Mouse (Mus musculus) adrenal gland, adult 8-10 months (tissue): ENCODE data around the gene Tff2. TPM values are rescaled to one million over a fixed set of nuclear protein-coding genes. Genes with fewer than 3 reads are reported as not detected.

Experiments used
- DNase-seq: peaks from one replicate; pipeline ENCODE4 v3.0.0; 2022
- total RNA-seq, 4 experiments: library from RNA; stranded (reverse); gene quantifications; 2 replicates each; pipeline ENCODE4 v1.2.4; 2022

Tff2 gene
- total RNA-seq, 4 experiments from 2014 or later = not detected

DNA sequence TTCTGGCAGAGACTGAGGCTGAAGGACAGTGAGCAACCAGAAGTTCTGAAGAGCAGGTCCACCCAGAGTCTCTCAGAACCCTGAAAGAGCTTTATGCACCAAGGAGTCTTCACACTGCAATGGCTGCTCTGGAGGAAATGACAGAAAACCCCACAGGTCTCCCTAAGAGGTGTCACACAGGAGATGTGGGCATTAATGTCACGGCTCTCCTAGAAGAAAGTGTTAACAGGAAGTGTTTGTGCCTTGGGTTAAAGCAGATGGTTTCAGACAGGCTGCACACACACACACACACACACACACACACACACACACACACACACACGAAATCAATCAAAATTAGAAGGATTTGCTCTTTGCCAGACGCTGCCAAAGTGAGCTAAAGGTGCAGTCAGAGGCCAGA is 7.8 kb downstream of the Tff2 start:
- no peak for DNase-seq

DNA sequence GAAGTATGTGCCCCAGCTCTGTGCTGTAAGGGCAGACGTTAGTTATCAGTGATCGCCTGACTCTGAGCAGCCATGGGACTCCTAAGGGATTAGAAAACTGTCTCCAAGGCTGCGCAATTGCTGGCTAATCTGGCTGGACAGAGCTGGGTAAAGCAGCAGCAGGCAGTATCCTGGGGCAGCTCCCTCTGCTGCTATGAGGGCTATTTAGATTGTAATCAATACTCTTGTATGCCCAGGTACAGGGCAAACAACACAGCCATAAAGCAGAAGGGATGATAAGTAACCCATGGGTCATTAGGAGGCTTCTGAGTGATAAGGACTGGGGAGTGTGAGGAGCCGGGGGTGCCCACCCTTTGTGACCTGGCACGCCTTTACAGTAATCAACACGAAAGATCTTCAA is 9.2 kb downstream of the Tff2 start:
- no peak for DNase-seq

DNA sequence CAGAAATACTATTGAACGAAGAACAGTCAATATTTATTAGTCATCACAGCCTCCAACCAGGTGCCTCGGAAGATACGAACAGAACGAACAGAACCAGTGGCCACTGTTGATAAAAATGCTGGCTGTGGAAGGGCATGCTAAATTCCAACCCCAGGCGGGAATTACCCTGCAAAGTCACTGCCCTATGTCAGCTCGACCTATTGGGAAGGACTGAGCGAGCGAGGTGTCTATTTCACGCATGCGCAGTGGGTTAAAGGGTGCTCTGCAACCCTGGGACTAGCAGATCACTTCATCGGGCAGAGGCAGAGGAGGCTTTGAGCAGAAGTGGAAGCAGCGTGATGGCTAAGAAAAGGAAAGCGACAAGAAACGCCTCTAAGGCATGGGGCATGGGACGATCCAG is 10.3 kb downstream of the Tff2 start:
- DNase-seq = no peak

DNA sequence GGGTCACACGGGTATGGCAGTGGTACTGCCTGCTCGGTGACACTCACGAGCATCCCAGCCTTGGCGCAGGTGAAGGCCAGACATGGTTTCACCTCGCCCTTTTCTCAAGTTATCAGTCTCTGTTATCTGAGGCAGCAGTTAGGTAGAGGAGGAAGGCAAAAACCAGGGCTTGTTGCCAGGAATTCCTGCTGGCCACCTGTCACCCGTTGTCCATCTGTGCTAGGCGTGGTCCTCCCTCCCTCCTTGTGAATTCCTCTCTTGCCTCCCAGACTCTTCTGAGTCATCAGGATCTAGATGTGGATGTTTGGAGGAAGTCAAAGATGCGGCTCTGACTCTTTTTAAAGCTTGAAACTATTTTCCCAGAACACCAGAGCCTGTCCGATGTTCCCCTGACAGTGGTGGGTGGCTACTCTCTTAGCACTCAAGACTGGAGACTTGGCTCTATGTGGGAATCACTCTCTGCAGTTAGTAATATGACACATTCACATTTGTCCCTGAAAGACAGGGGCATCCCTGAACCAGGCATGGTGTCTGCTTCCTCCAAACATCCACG is 12.7 kb downstream of the Tff2 start:
- DNase-seq = no peak

DNA sequence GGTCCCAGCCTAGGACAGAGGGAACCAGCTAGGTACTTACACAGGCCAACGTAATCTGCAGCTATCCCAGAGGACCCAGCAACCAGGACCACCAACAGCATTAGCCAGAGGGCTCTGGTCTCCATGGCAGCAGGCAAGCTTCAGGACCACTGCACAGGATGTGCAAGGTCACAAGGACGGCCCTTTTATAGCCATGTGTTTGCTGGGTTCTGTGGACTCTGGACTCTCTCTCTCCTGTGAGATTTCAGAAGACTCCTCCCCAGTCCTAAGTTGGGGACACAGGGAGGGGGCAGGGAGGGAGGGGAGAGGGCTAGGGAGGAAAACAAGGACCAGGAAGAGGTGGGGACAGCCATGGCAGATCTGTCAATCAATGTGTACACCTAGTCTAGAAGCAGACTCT is 14.6 kb downstream of the Tff2 start, which contains the start of gene Tff3:
TSS of gene Tff3 (minus strand) at position 195 of the 400 bp plus-strand sequence.
- no peak for DNase-seq

DNA sequence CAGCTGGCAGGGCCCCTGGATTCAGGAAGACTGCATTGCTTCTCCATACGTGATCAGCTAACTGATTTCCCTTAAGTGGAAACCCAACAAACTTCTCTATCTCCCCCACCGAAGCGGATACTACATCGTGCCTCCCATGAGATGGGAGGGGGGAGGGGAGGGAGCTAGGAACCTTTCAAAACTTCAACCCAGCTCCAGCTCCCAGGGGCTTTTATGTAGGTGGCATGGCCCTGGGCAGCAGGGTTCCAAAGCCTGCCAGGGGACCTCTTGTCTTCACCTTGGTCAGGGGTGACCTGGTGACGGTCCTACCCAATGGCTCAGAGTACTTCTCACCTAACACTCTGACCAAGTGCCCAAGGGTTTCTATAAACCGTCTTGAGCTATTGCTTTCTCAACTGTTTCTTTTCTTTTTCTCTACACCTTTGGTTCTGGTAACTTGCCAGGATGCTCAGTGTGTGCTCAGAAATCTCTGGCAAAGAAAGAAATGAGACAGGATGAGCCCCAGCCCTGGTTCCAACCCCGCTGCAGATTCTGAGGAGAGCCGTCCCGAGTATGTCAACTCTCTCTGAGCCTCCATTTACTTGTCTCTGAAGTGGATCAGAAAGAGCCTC is 15.3 kb downstream of the Tff2 start:
- DNase-seq = no peak

DNA sequence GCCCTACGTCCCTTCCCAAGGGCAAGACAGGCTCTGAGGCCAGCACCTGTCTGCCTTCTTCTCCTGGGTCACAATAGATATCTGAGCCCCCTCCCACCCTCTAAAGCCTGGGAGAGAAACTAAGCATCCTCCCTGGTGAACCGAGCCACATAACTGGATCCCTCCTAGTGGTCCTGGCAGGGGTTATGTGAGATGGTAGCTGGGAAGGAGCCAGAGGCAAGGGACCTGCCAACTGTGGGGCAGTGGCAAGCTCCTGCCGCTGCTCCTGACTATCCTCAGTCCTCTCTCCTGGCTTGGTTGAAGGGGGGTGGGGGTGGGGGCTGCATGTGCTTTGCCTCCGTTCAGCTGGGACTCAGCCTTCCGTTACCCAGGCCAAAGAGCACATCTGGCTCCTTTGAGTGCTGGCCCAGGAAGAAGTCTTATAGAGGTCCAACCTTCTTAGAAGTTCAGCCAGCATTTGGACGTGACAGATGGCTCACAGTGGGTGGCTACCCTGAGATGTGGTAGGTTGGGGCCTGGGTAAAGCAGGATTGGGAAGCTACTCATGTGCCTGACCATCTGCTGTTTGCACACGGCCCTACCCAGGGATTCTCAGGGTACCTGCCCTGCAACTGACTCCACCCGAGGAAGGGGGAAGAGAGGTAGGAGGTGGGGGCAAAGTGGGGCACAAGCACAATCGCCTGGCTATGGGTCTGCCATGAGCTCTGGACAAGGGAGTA is 18.4 kb downstream of the Tff2 start:
- DNase-seq = no peak

DNA sequence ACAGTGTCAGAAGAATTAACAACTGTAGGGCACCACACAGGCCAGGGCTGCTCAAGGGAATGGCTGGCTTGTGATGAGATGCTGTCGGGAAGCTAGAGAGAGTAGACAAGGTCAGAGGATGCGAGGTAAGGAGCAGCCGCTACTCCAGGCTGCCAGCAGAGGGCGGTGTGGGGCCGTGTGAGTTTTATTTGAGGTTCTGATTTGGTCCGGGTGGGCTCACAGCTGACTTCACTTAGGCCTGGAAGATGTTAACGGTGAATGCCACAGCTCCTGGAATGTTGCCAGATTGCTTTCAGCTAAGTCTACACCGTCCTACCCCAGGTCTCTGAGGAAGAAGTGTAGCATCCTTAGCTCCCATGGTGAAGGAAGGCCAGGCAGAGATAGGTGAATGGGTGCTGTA is 22.1 kb downstream of the Tff2 start:
- no peak for DNase-seq

DNA sequence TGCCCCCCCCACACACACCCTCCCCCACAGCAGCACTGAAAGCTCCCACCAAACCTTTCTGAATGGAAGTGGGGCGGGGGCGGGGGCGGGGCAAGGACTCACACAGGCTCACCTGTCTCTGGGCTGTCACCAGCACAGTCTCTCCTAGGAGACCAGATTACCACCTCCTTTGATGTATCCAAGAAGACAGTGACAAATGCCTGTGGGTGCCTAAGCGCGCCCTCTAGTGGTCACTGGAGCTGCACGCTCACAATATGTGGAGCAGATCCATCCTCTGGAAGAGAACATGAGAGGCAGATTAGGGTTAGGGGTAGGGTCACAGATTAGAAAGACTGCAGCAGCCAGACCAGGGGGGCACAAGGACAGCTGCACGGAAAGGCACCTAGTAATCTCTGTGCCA is 24.7 kb downstream of the Tff2 start:
- peak; percentile 41 for DNase-seq

DNA sequence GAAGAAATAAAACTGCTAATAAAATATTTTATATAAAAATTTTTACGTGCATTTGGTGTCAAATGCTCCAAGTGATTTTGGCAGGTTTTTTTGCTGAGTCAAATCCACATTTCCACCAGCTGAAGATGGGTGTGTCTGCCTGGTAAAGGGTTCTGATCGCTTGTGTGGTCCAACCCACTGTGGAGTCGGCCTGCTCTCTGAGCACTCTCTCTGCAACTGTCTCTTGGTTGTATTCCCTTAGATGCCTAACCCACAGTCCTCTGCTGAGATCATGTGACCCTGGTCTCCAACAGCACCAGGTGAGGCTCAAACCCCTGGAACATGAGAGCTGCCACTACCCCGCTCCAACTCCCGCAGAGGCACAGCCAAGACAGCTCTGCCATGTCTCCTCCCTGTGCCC is 26.1 kb downstream of the Tff2 start:
- no peak for DNase-seq

DNA sequence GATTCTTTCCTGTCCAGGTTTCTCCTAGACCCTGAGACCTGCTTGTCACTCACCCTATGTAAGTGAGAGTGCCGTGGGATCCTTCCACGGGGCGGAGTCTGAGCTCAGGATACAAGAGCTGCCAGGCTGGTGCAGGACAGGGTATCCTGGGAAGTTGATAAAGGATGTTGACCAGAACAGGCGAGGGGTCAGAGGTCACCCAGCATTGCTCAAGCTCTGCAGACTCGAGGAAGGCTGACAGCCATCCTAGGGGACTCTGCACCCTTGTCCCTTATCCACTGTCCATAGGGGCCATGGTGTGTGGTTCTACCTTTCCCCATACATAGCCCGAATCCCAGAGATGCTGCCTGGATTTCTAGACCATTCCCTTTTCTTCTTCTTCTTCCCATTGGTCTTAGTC is 28.0 kb downstream of the Tff2 start:
- DNase-seq = no peak

DNA sequence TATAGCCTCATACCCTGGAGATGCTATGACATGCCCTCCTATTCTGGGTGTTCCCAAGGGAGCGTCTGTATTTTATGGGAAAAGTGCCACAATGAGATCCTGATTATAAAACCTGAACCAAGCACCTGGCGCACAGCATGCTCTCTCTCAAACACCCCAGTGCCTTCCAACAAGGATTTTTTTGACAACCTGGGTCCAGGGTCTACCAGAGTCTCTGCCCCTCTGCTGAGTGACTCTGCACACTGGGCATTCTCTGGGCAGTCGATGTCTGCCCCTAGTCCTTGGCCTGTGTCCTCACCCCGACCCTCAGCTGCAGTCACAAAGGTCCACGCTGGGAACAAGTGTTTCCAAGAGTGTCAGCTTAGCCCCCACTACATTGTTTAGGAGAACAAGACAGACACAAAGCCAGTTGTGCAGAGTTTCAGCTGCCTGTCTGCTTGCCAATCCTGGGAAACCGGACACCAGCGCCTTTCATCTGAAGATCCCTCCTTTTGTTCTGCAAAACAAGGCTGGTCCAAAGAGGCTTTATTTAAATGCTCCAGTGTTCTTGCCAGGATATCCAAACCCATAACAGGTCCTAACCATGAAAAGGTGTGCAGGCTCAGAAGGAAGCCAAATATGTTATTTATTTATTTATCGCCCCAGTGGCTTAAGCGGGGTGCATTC is 30.8 kb downstream of the Tff2 start:
- DNase-seq = no peak

DNA sequence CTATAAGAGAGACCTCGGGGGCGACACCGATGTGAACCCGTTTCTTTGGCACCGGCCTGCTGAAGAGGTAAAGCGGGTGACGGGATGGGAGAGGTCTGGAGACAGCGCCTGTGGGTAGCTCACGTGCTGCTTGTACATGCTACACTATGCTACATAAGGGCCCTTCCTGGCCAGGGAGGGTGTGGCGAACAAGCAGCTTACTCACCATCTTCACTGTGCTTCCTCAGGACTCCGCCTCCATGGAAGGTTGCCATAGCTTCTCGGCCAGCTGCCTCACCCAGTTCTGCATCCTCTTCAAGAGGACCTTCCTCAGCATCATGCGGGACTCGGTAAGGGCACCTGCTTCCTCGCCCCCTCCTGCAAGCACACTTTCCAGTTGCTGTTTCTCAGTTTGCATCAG is 35.7 kb downstream of the Tff2 start:
- no peak for DNase-seq

DNA sequence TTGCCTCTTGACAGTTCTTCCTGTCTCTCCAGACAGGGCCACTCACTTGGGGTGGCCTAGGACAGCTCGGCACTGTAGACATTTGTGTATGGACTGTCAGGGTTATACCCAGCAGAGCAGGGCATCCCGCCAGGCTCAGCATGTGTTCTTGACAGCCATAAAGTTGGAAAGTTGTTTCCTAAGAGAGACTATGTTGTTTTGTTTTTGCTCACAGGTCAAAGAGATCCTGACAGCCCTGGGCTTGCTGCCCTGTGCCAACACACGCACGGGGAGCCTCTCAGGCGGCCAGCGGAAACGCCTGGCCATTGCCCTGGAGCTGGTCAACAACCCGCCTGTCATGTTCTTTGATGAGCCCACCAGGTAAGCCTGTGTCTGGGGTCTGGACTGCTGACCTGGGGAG is 40.3 kb downstream of the Tff2 start:
- no peak for DNase-seq

DNA sequence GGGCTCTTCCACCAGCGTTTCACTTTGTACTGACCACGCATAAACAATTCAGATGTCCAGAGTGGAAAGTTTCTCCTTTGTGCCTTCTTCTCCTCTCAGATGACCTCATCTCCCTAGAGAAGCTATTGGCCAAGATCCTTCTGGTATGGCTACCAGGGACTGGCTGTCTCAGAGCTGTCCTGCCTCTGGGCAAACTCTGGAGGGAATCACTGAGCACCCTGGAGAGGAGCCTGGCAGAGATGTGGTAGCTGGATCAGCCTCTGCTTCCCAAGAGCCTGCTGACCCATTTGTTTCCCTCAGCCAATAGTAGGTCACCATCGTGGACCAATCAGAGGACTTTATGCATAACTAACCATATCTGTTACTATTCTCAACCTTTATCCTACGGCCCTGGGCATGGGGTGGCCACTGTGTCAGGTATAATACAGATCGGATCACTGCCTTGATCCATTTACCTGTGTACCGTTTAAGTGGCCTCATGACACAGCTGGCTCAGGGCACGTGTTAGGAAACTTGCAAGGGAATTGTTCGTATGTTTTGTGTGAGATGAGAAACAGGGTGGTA is 41.0 kb downstream of the Tff2 start:
- no peak for DNase-seq

DNA sequence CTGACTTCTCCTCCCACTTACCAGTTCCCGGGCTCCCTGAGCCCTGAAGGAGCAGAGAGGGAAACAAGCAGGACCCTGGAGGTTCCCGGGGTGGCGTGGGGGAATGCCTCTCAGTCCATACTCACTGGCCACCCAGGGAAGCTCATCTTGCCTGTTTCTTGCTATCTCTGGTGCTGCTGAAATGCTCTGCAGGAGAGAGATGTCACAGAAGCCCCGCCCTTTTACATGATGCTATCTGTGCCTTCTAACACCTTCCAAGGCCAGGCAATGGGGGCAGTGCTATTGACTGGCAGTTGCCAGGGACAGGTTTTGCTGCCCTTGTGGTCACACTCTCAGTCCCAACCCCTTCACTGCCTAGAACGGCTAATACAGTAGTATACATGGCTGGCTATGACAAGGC is 45.3 kb downstream of the Tff2 start:
- DNase-seq = no peak

DNA sequence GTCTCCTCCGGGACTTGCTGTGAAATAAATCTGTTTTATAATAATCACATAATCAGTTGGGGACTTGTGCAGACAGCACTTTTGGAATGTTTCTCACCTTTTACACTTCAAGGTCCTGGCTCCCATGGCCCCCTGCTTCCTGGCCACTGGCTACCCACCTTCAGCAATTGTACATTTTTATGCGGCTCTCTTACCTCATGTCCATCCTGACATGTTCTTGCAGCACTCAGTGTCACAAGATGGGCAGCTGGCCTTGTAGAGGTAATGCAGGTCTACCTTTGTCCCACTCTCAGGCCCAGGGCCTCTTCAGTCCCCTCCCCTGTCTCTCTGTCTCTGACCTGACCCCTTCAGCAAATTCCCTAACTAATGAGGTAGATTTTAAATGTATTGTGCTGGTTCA is 47.2 kb downstream of the Tff2 start:
- DNase-seq = no peak

DNA sequence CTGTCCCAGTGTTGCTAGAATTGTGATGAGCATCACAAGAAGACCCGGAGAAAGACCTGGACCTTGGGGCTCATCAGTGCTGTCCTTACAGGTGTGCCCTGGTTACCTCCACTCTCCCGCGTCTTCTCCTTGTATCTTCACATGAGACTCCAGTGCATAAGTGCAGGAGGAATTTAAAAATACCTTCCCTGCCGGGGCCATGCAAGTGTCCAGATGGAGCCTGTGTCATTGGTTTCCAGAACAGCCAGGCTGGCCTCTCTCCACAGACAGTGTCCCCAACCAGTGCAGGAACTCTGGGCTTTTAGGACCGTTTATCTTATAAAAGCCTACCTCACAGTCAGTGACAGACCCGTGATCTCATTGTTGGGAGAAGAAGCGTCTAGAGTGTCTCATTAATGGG is 48.5 kb downstream of the Tff2 start:
- DNase-seq = no peak

DNA sequence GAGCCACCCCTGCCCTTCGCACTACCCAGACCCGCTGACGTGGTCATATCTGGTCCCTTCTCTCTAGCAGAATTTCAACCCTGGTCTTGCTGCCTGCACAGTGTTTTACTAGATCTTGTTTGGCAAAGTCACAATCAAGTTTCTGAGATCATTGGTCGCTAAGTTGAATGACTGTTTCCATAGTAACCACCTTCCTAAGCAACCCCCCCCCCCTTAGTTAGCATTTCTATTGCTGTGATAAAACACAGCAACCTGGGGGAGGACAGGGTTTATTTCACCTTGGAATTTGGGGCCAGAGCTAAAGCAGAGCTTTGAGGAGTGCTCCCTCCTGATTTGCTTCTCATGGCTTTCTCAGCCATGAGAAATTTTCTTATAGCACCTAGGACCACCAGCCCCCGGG is 49.3 kb downstream of the Tff2 start:
- no peak for DNase-seq
